Mouse (Mus musculus) thymus, adult 2 months (tissue): ENCODE results near the gene Syt12. TPM values are rescaled to one million over a fixed set of nuclear protein-coding genes. Genes with fewer than 3 reads are reported as not detected.

Source experiments
- DNase-seq: peaks from one replicate; pipeline ENCODE4 v3.0.0; 2021
- H3K27ac ChIP-seq: fragments of 200-500 bp; 2 replicates; pipeline ENCODE4 v1.5.1; 2012; ENCODE audit warnings: low read length, control low read depth; ENCODE audit not compliant: control insufficient read depth, insufficient read depth
- H3K27me3 ChIP-seq: fragments of 200-500 bp; 2 replicates; pipeline ENCODE4 v1.6.1; 2012; ENCODE audit warnings: mild to moderate bottlenecking, low read length, moderate library complexity, mixed read lengths; ENCODE audit not compliant: control insufficient read depth, insufficient read depth
- H3K36me3 ChIP-seq: fragments of 200-500 bp; 2 replicates; pipeline ENCODE4 v1.6.1; 2012; ENCODE audit warnings: mild to moderate bottlenecking, low read length, moderate library complexity; ENCODE audit not compliant: control insufficient read depth, insufficient read depth
- H3K4me1 ChIP-seq: fragments of 200-500 bp; replicated peaks from 2 replicates; pipeline ENCODE4 v1.6.1; 2012; ENCODE audit warnings: low read length; ENCODE audit not compliant: control insufficient read depth, insufficient read depth
- H3K4me3 ChIP-seq: fragments of 200-500 bp; 2 replicates; pipeline ENCODE4 v1.5.1; 2012; ENCODE audit warnings: mild to moderate bottlenecking, low read length, control low read depth, moderate library complexity; ENCODE audit not compliant: control insufficient read depth, insufficient read depth
- CTCF ChIP-seq: fragments of 200-500 bp; IDR thresholded peaks from 2 replicates; pipeline ENCODE4 v1.5.1; 2012; ENCODE audit warnings: mild to moderate bottlenecking, control low read depth, low read length, moderate library complexity, borderline replicate concordance; ENCODE audit not compliant: control insufficient read depth, poor library complexity, insufficient read depth; ENCODE audit errors: extremely low read depth
- POLR2A ChIP-seq: fragments of 200-500 bp; IDR thresholded peaks from 2 replicates; pipeline ENCODE4 v1.6.1; 2012; ENCODE audit warnings: mild to moderate bottlenecking, low read length, control low read depth, moderate library complexity; ENCODE audit not compliant: control insufficient read depth, poor library complexity, insufficient read depth; ENCODE audit errors: extremely low read depth
- WGBS: fragments of 180-500 bp; shearing (Covaris S2); methylation state at CpG from one replicate; pipeline ENCODE4 v1.1.7; 2018; 5-methylcytosine and 5-hydroxymethylcytosine counted together
- polyA plus RNA-seq: library from polyadenylated mRNA; depleted of rRNA; stranded (reverse); fragments of >200 nt; gene quantifications from 2 replicates; pipeline ENCODE4 v1.2.3, GENCODE M21; 2012

Gene Syt12
- polyA plus RNA-seq, 1 experiment: 1.6 TPM

DNA sequence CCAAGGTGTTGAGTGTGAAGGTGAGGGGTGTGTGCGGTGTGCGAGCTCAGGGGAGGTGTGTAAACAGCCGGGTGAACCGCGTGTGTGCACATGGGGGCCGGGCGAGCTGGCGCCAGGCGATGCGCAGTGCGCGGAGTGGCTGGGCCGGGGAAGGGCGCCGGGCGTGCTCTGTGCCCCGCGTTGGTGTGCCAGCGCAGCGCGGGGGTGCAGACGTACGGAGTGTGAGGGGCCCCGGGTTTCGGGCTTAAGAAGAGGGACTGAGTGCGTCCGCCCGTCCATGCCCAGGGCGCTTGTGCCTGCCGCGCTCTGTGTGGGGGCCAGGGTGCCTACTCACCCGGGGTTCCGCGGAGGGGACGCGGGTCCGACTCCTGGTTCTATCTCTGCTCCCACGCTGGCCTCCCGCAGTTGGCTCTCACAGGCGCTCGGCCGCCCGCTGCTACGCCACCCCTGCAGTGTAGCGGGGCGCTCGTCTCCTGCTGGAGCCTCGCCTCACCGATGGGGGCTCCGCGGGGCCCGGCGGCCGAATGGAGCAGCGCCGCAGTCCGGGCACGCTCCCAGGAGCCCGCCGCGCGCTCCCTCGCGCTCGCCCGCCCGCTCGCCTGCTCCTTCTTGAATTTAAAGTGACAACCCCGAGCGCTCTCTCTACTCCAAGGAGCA, 518 bp downstream of the Syt12 start:
- Histone ChIP-seq H3K36me3 (no peaks in the 10 kb centered on the region), H3K27me3 (peaks cover 9% of the 10 kb centered on the region; the same call in 1 of the 2 replicates), H3K4me3 (peak overlapping the region; percentile 1; the same call in 1 of the 2 replicates), H3K4me1 (peaks cover 25% of the 10 kb centered on the region), H3K27ac (no peak overlapping the region)
- TF ChIP-seq CTCF: no peak
- WGBS: under 1% methylated on average over 70 of the region's 70 CpGs
- DNase-seq: no peak

DNA sequence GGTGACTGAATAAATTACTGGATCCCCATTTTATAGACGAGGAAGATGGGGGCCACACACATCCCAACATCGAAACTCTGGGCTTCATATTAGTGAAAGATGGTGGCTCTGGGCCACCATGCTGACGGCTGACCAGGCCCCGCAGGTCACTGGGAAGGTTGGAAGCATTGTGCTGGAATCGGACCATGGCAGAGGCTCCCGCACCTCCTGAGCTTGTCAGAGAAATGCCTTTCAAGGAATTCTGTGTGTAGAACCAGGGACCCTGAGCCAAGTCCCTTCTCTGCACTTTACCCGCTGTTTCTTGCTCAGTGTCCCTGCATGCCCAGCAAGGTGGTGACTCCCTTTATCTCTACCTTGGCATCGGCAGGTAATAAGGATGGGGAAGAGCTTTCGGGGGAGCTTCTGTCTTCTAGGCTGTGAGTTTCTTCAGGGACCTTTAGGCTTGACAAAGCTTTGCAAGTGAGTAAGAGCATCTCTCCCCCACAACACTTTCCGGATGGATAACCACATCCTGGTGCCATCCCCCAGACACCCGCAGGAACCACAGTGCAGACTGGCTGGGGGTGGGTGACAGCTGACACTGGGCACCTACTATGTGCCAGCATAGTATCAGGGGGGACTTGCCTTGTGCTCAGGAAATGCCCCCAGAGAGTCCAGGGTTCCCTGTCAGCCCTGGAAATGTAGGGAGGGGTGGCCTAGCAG, 1.9 kb downstream of the Syt12 start:
- H3K27ac ChIP-seq: no peak overlapping the region
- peaks cover 9% of the 10 kb centered on the region; the same call in 1 of the 2 replicates for H3K27me3 ChIP-seq
- H3K36me3 ChIP-seq: no peaks in the 10 kb centered on the region
- TF ChIP-seq POLR2A (no peak), CTCF (no peak)
- H3K4me1 ChIP-seq: peaks cover 25% of the 10 kb centered on the region
- DNase-seq: peak; percentile 44
- 57% methylated on average over 11 of the region's 11 CpGs for WGBS
- H3K4me3 ChIP-seq: no peak overlapping the region

DNA sequence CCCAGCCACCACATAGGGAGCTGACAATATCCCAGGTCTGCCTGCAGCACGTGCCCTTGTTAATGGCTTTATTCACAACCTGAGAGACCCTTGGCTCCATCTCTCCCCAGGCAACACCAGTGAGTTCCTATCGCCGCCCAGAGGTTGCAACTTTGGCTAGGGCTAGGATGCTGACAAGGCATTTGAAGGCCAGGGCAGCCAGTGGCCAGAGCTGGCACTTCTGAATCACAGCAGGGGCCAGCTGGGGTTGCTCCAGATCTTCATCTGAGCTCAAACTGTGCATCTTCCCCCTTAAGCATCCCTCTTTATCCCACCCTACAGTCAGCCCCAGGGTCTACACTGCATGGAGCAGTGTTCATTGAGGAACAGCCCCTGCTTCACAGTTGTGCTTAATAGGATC, 2.5 kb downstream of the Syt12 start:
- no peak for DNase-seq
- Histone ChIP-seq H3K4me1 (peaks cover 25% of the 10 kb centered on the region), H3K36me3 (no peaks in the 10 kb centered on the region), H3K27me3 (peaks cover 9% of the 10 kb centered on the region; the same call in 1 of the 2 replicates), H3K27ac (no peak overlapping the region), H3K4me3 (no peak overlapping the region)
- TF ChIP-seq POLR2A (no peak), CTCF (no peak)
- 68% methylated on average over 3 of the region's 3 CpGs for WGBS

DNA sequence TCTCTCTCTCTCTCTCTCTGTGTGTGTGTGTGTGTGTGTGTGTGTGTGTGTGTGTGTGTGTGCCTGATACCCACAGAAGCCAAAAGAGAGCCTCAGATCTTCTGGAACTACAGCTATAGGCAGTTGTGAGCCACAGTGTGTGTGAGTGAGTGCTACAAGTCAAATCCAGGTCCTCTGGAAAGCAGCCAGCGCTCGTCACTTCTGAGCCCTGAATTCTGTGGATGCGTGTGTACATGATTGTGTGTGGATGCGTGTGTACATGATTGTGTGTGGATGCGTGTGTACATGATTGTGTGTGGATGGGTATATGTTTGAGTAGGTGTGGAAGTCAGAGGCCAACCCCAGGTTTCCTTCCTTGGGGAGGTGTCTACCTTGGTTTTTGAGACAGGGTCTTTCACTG, 3.7 kb downstream of the Syt12 start:
- H3K27ac ChIP-seq: no peak overlapping the region
- TF ChIP-seq CTCF (no peak), POLR2A (no peak)

DNA sequence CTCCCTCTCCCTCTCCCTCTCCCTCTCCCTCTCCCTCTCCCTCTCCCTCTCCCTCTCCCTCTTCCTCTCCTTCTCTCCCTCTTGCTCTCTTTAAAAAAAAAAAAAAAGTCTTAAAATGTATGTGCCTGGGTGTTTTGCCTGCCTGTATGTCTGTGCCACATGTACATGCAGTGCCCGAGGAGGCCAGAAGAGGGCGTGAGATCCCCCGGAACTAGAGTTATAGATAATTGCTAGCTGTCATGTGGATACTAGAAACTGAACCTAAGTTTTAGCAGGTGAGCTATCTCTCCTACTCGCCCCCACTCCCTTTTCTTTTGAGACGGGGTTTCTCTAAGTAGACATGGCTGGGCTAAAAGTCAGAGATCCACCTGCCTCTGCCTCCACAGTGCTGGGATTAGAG, 8.9 kb downstream of the Syt12 start:
- H3K4me1 ChIP-seq: no peaks in the 10 kb centered on the region
- 32% methylated on average over 5 of the region's 5 CpGs for WGBS
- H3K27ac ChIP-seq: no peak overlapping the region
- DNase-seq: peak; percentile 30
- no peaks in the 10 kb centered on the region for H3K27me3 ChIP-seq
- TF ChIP-seq POLR2A (no peak), CTCF (no peak)
- no peak overlapping the region for H3K4me3 ChIP-seq
- H3K36me3 ChIP-seq: no peaks in the 10 kb centered on the region

More for the DNA sequence above, 3.7 kb downstream of the Syt12 start:
- H3K4me3 ChIP-seq: no peak overlapping the region
- H3K36me3 ChIP-seq: no peaks in the 10 kb centered on the region
- DNase-seq: no peak
- peaks cover 9% of the 10 kb centered on the region; the same call in 1 of the 2 replicates for H3K27me3 ChIP-seq
- H3K4me1 ChIP-seq: peaks cover 25% of the 10 kb centered on the region
- 93% methylated on average over 5 of the region's 5 CpGs for WGBS

DNA sequence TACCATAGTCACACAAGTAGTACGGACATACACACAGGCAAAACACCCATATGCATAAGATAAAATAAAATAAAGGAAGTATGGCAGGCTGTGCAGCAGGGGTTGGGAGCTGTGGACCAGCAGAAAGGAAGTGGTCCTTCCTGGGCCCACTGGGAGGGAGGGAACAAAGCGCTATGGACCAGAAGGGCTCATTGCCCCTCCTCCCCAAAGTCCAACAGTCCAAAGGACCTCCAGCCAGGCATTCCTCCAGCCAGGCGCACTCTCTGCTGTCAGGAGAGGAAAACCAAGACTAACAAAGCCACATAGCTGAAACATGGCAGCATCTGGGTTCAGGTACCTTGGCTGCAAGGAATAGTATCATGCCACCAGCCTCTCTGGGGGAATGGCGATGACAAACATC, 12.6 kb downstream of the Syt12 start:
- Histone ChIP-seq H3K36me3 (no peaks in the 10 kb centered on the region), H3K4me3 (no peak overlapping the region), H3K27me3 (no peaks in the 10 kb centered on the region), H3K27ac (no peak overlapping the region), H3K4me1 (no peaks in the 10 kb centered on the region)
- TF ChIP-seq CTCF (no peak), POLR2A (no peak)
- 80% methylated on average over 4 of the region's 4 CpGs for WGBS
- no peak for DNase-seq

DNA sequence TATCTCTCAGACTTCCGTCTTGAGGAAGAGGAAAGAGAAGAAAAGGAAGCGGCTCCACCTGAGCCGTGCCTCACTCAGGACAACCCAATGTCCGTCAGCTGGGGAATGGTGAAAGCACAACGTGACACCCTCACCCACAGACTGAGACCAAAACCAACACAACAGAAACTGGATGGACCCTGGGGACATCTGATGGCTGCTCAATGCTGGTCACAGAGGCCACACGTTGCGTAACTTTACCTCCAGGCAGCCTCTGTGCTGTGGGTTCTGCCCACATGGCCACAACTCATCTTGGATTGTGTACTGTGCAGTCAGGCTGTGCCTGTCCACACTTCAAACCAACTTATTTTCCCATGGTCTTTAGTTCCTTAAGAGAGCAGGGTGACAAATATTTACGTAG, 15.3 kb downstream of the Syt12 start:
- no peaks in the 10 kb centered on the region for H3K4me1 ChIP-seq
- H3K4me3 ChIP-seq: no peak overlapping the region
- H3K27me3 ChIP-seq: no peaks in the 10 kb centered on the region
- no peak for DNase-seq
- no peaks in the 10 kb centered on the region for H3K36me3 ChIP-seq
- 57% methylated on average over 8 of the region's 8 CpGs for WGBS
- TF ChIP-seq POLR2A: no peak
- TF ChIP-seq CTCF: no peak
- H3K27ac ChIP-seq: no peak overlapping the region
